Mouse (Mus musculus): ENCODE results near the gene Duoxa1.
A peak's percentile ranks its signal among the peaks of the same experiment; 100 is the strongest.
"Not testable (repeated sequence)": the region's sequence is repeated elsewhere in the genome, so short reads cannot be mapped to it uniquely, and the experiment has no call there.

The Duoxa1 gene

DNA sequence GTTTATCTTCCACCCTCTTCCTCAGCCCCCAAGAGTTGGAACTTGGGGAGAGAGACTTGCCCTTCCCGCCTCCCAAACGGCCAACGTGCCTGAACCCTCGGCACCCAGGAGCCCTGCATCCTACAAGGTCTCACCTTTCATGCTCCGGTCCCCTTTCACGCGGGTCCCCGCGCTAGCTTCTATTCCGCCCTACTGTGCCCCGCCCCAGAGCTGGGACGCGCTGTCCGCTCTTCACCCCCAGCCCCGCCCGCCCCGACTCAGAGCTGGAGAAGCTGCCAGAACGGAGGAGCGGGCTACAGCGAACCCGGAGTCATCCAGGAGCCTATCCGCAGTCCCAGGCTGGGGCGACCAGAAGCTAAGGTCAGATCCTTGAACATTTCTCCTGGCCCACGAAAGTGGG is at the start of gene Duoxa1:
Gene Duoxa1 (minus strand): TSS at position 195 of the 400 bp plus-strand sequence.
- DNase-seq (ENCODE audit: low read depth, low spot score): no peak

DNA sequence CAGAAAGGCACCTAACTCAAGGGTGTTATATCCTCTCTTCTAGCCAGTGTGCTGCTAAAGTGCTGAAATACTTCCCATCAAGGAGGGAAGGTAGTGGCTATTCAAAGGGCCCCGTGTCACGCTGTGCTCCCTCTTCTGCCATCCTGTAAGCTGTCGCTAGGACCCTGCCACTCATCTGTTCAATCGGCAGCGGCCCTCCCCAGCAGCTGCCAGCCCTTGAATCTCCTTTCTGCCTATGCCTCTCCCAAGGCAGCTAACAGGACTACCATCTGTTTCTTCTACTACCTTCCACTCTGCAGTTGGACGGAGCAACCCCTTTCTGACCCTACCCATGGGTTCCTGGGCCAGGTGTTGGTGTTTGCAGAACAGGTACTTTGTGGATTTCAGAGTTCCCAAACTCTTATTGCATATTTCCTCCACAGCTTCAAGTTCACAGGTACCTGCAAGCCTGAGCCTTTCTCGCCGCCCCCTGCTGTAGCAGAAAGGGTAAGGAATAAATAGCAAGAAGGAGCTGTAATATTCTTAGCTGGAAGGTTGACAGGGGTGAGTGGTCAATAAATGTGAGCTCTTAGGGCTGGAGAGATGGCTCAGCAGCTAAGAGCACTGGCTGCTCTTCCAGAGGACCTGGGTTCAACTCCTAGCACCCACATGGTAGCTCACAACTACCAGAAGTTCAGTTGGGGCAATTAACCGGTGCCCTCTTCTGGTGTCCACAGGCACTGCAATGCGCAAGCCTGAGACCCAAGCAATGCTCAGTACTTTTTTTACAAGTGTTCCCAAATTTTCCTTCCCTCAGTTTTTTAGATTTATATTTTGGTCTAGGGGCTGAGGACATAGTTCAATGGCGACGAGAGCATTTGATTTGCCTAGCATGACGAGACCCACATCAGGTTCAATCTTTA is 49.3 kb upstream of the Duoxa1 start:
- no peak for DNase-seq (ENCODE audit: low read depth, low spot score)

- no peak for DNase-seq (ENCODE audit: low read depth, low spot score)
Observed at GRCm38 (mm10) chr2:122361868-122362621, 48.5 kb upstream of the Duoxa1 start.

GRCm38 (mm10) chr2:122361181-122361580 is 47.7 kb upstream of the Duoxa1 start:
- DNase-seq (ENCODE audit: low read depth, low spot score): no peak

DNA sequence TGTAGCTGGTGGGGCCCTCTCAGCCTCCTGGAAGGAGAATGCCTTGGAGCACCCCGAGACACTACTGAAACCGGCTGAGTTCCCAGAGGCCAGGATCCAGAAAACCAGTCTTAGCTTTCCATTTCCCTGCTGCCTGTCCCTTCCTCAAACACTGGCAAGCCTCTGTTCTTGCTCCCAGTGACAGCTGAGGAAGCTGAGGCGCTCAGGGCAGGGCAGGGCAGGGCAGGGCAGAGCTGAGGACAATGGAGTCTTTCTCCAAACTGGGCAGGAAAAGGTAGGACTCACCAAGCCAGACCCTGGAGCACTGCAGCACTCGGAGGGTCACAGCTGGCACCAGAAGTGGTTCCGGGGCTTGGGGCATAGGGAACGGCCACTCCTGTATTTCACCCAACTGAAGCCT is 46.8 kb upstream of the Duoxa1 start:
- DNase-seq (ENCODE audit: low read depth, low spot score): no peak

DNA sequence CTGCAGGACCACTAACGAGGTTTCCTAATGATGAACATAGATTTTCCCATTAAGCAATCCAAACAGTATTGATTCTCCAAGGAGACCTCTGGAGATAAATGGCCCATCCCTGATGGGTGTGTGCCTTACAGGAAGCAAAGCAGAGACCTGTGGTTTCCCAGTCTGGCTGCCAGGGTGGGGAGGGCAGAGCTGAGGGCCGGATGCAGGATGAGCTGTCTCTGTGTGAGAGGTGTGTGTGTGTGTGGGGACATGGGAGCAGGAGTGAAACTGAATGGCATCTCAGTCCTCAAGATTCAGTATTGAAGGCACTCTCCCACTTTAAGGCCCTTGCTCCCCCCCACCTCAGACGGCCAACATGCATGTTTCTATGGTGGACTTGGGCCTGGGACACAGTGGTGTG is 42.7 kb upstream of the Duoxa1 start:
- DNase-seq (ENCODE audit: low read depth, low spot score): no peak

DNA sequence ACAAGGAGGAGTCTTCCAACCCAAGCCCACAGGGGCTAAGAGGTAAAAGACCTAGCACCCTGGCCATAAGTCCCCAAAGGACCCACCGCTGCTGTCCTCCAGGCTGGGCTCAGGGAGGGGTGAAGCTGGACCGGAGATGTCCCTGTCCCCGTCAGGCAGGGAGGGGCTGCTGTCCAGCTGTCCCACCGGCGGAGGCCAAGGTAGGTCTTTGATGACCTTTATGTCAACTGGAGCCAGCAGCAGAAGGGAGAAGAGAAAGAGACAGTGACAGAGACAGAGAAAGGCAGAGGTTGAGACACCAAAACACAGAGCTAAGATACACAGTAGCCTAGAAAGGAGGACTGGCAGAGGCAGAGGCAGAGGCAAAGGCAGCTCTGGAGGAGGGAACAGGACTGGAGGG is 41.9 kb upstream of the Duoxa1 start:
- no peak for DNase-seq (ENCODE audit: low read depth, low spot score)

- no peak for DNase-seq (ENCODE audit: low read depth, low spot score)
Observed at GRCm38 (mm10) chr2:122354191-122354929, 40.8 kb upstream of the Duoxa1 start.

- no peak for DNase-seq (ENCODE audit: low read depth, low spot score)
Observed at GRCm38 (mm10) chr2:122353765-122354164, 40.2 kb upstream of the Duoxa1 start.

GRCm38 (mm10) chr2:122352992-122353391 is 39.5 kb upstream of the Duoxa1 start:
- no peak for DNase-seq (ENCODE audit: low read depth, low spot score)

DNA sequence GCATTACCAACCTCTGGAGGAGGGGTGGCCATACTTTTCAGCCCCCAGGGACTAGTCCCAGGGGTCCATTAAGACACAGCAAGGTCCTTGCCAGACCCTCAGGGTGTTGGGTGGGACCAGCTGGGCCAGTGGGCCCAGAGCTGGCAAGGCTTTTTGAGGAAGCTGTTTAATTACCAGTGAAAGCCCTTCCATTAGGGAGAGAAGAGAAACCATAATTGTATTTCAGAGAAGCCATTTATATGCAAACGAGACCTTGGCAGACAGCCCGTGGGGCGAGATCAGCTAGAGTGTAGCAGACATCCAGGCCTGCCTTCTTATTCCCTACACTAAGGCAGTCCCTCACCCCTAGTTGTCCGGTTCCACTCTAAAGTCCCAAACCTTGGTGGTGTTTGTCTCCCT is 38.4 kb upstream of the Duoxa1 start:
- DNase-seq (ENCODE audit: low read depth, low spot score): no peak

GRCm38 (mm10) chr2:122351156-122351930 is 37.8 kb upstream of the Duoxa1 start:
- DNase-seq (ENCODE audit: low read depth, low spot score): no peak

GRCm38 (mm10) chr2:122349136-122349785 is 35.7 kb upstream of the Duoxa1 start:
- DNase-seq (ENCODE audit: low read depth, low spot score): peak; percentile 26

DNA sequence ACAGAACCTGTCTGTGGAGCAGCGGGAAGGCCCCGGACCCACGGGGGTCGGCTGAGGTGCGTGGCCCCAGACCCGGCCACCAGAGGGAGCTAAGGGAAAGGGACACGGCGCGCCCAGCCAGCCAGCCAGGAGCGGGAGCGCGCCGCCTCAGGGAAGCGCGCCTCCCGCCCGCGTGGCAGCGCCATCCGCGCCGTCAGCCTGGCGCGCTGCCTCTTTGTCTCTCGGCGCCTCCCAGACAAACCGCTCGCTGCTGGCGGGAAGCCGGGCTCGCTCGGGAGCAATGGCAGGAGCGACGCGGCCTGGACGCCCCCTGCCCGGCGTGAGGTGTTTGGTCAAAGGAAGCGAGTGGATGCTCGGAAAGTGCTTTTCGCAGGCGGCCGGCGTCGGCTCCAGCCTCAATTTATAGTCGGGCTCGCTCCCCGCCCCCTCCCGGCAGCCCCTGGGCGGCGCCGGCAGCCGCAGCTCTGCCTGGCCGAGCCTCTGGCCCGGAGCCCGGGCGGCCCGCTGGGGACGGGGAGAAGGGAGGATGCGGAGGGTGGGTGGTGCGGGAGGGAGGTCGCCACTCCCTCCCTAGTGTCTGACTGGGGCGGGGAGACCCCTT is 35.1 kb upstream of the Duoxa1 start:
- peak; percentile 70 for DNase-seq (ENCODE audit: low read depth, low spot score)

GRCm38 (mm10) chr2:122347257-122347656 is 33.7 kb upstream of the Duoxa1 start:
- no peak for DNase-seq (ENCODE audit: low read depth, low spot score)

- DNase-seq (ENCODE audit: low read depth, low spot score): not testable (repeated sequence)
Observed at GRCm38 (mm10) chr2:122346164-122346563, 32.6 kb upstream of the Duoxa1 start.

GRCm38 (mm10) chr2:122345106-122345893 is 31.8 kb upstream of the Duoxa1 start:
- DNase-seq (ENCODE audit: low read depth, low spot score): no peak

- DNase-seq (ENCODE audit: low read depth, low spot score): no peak
Observed at GRCm38 (mm10) chr2:122337291-122337690, 23.8 kb upstream of the Duoxa1 start.

- no peak for DNase-seq (ENCODE audit: low read depth, low spot score)
Observed at GRCm38 (mm10) chr2:122334170-122334569, 20.6 kb upstream of the Duoxa1 start.
